Comparison of ENCODE assay signal across 9 mouse cellular contexts in the genomic region with DNA sequence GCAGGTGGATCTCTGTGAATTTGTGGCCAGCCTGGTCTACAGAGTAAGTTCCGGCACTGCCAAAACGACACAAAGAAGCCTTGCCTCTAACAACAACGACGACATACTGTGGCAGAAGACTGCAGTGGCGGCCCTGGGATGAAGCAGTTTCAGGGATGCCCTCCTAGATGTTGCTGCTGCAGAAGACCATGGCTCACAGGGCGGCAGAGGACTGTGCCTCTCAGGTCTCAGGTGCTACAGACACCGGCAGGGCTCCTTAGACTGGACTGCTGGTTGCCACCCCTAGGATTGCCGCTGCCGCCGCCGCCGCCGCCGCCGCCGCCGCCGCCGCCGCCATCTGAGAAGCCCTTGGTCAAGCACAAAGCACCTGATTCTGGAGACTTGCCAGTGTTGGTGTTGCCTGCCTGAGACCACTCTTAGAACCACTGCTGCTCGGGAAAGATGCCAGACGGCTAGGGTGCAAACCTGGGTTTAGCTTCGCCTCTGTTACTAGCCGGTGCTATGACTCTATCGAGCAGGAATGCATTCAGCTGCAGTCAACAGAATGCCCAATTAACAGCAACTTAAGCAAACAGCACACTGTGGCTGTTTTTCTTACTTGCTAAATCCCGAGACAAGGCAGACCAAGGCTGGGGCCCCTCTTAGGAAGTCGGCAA. TPM values are rescaled to one million over a fixed set of nuclear protein-coding genes. Genes with fewer than 3 reads are reported as not detected.
DNase-seq lines count a peak whose midpoint lies in the region; ATAC-seq and TF ChIP-seq lines count a peak whose summit lies in the region.
"Had no signal": no experiment of that assay in that cellular context is flagged by ENCODE, and none has a peak within 500 bp of the region (broad histone marks: within the 10 kb centered on the region; RNA-seq: fewer than 3 reads in every experiment).

No protein-coding gene starts in this region.

- WGBS in kidney, adult 2 months: 38% methylated on average over 27 of the region's 27 CpGs
- WGBS in forebrain, embryonic 10.5 days: 51% methylated on average over 27 of the region's 27 CpGs
- WGBS in intestine, embryonic 16.5 days: 27% methylated on average over 27 of the region's 27 CpGs

- H3K36me3 ChIP-seq in kidney, adult 2 months (ENCODE audit: control insufficient read depth, insufficient read depth, low read length): no peaks in the 10 kb centered on the region
- no peaks in the 10 kb centered on the region for H3K36me3 ChIP-seq in forebrain, embryonic 10.5 days (replicated peaks)
- H3K36me3 ChIP-seq in intestine, embryonic 16.5 days (ENCODE audit: control insufficient read depth, insufficient read depth, low read length): no peaks in the 10 kb centered on the region

- TF ChIP-seq CTCF in kidney, adult 2 months (conservative IDR thresholded peaks at IDR 0.05; ENCODE audit: insufficient read depth, insufficient read length, low read depth, low read length): no peak

- TF ChIP-seq POLR2A in kidney, adult 2 months (IDR thresholded peaks at IDR 0.05; ENCODE audit: low read depth, low read length): no peak

- peaks cover 6% of the 10 kb centered on the region; the same call in 1 of the 2 replicates for H3K4me1 ChIP-seq in kidney, adult 2 months (ENCODE audit: control insufficient read depth, insufficient read depth, low read length)
- peaks cover 47% of the 10 kb centered on the region for H3K4me1 ChIP-seq in forebrain, embryonic 10.5 days
- H3K4me1 ChIP-seq in intestine, embryonic 16.5 days (ENCODE audit: control insufficient read depth, insufficient read depth, low read length): peaks cover 17% of the 10 kb centered on the region

- no peak for ATAC-seq in intestine, embryonic 16.5 days

- no peaks in the 10 kb centered on the region for H3K9me3 ChIP-seq in forebrain, embryonic 10.5 days
- H3K9me3 ChIP-seq in intestine, embryonic 16.5 days (ENCODE audit: control insufficient read depth, low read length): no peaks in the 10 kb centered on the region

- no peak overlapping the region for H3K27ac ChIP-seq in kidney, adult 2 months (ENCODE audit: insufficient read depth, low read depth, low read length)
- H3K27ac ChIP-seq in forebrain, embryonic 10.5 days: peak overlapping the region; percentile 84
- H3K27ac ChIP-seq in intestine, embryonic 16.5 days (ENCODE audit: low read length): no peak overlapping the region

- peak overlapping the region; percentile 50 for H3K9ac ChIP-seq in intestine, embryonic 16.5 days (ENCODE audit: low read depth, low read length)

- H3K27me3 ChIP-seq in kidney, adult 2 months (replicated peaks; ENCODE audit: control insufficient read depth, insufficient read depth, low read length): no peaks in the 10 kb centered on the region
- peaks cover 34% of the 10 kb centered on the region for H3K27me3 ChIP-seq in forebrain, embryonic 10.5 days (ENCODE audit: poor library complexity, severe bottlenecking)
- H3K27me3 ChIP-seq in intestine, embryonic 16.5 days (replicated peaks; ENCODE audit: control insufficient read depth, insufficient read depth, low read length): no peaks in the 10 kb centered on the region

- peak overlapping the region; percentile 63 for H3K4me2 ChIP-seq in intestine, embryonic 16.5 days (ENCODE audit: low read depth, low read length)

- H3K4me3 ChIP-seq in kidney, adult 2 months (ENCODE audit: insufficient read depth, low read depth, low read length): peak overlapping the region; percentile 37
- H3K4me3 ChIP-seq in forebrain, embryonic 10.5 days: peak overlapping the region; percentile 44
- peak overlapping the region; percentile 35 for H3K4me3 ChIP-seq in intestine, embryonic 16.5 days (ENCODE audit: low read length)

- DNase-seq in kidney, adult 2 months: no peak
- no peak for DNase-seq in kidney, adult 8-10 months
- peak; percentile 25 for DNase-seq in forebrain, embryonic 10.5 days (ENCODE audit: extremely low spot score, low spot score)
- peak; percentile 52 to 68 for DNase-seq in lung, postnatal 4 days
- DNase-seq in natural killer cell, adult 2 months (ENCODE audit: low spot score in 2 of 2): no peak
- no peak for DNase-seq in ovary, postnatal 14 days (ENCODE audit: low spot score)
- no peak for DNase-seq in left cerebral cortex, adult 8-10 months (ENCODE audit: low spot score in 2 of 2)

RNA-seq across cellular contexts. Expression of a gene that starts 15.4 kb away (rescaled TPM):
- polyA plus RNA-seq in kidney, adult 2 months (2012; rRNA removed): 1.4 and 1.8 TPM in 2 replicates
- 2.3 and 2.7 TPM in 2 replicates for polyA plus RNA-seq in forebrain, embryonic 10.5 days (2016; fragmentation: Nextera tagmentation; extraction: Ambion mirVana)
- polyA plus RNA-seq in intestine, embryonic 16.5 days (2015; fragmentation: Nextera tagmentation; extraction: Ambion mirVana): 3.9 and 4.2 TPM in 2 replicates
- total RNA-seq in left cerebral cortex, adult 8-10 months (2022): 10 to 100 TPM; 53.1 to 58.8 (median 56.7) TPM
- total RNA-seq: MEL had no signal

RNA-seq across cellular contexts. Expression of a gene that starts 20.6 kb away (rescaled TPM):
- 14.1 and 19.2 TPM in 2 replicates for polyA plus RNA-seq in kidney, adult 2 months (2012; rRNA removed)
- 143 and 145 TPM in 2 replicates for polyA plus RNA-seq in forebrain, embryonic 10.5 days (2016; fragmentation: Nextera tagmentation; extraction: Ambion mirVana)
- polyA plus RNA-seq in intestine, embryonic 16.5 days (2015; fragmentation: Nextera tagmentation; extraction: Ambion mirVana): 51.0 and 56.3 TPM in 2 replicates
- 10 to 100 TPM; 47.1 to 49.2 (median 47.9) TPM for total RNA-seq in left cerebral cortex, adult 8-10 months (2022)

RNA-seq across cellular contexts. Expression of a gene that starts 20.6 kb away (rescaled TPM):
- polyA plus RNA-seq in kidney, adult 2 months (2012; rRNA removed): 60.0 and 65.2 TPM in 2 replicates
- 14.6 and 15.5 TPM in 2 replicates for polyA plus RNA-seq in forebrain, embryonic 10.5 days (2016; fragmentation: Nextera tagmentation; extraction: Ambion mirVana)
- polyA plus RNA-seq in intestine, embryonic 16.5 days (2015; fragmentation: Nextera tagmentation; extraction: Ambion mirVana): 12.6 and 13.2 TPM in 2 replicates
- total RNA-seq in left cerebral cortex, adult 8-10 months (2022): 10 to 100 TPM; 50.1 to 52.2 (median 50.9) TPM

RNA-seq across cellular contexts. Expression of a gene that starts 30.0 kb away (rescaled TPM):
- 3.4 and 3.6 TPM in 2 replicates for polyA plus RNA-seq in kidney, adult 2 months (2012; rRNA removed)
- 0.12 and 0.16 TPM in 2 replicates for polyA plus RNA-seq in forebrain, embryonic 10.5 days (2016; fragmentation: Nextera tagmentation; extraction: Ambion mirVana)
- polyA plus RNA-seq in intestine, embryonic 16.5 days (2015; fragmentation: Nextera tagmentation; extraction: Ambion mirVana): 0.86 and 0.87 TPM in 2 replicates
- 100 to 1,000 TPM; 173 to 184 (median 176) TPM for total RNA-seq in left cerebral cortex, adult 8-10 months (2022)
- total RNA-seq: MEL had no signal

RNA-seq across cellular contexts. Expression of a gene that starts 30.9 kb away (rescaled TPM):
- 19.3 and 22.7 TPM in 2 replicates for polyA plus RNA-seq in kidney, adult 2 months (2012; rRNA removed)
- polyA plus RNA-seq in forebrain, embryonic 10.5 days (2016; fragmentation: Nextera tagmentation; extraction: Ambion mirVana): 3.5 and 4.8 TPM in 2 replicates
- polyA plus RNA-seq in intestine, embryonic 16.5 days (2015; fragmentation: Nextera tagmentation; extraction: Ambion mirVana): 9.2 and 10.1 TPM in 2 replicates
- total RNA-seq in left cerebral cortex, adult 8-10 months (2022): 10 to 100 TPM; 13.5 to 15.9 (median 15.3) TPM

Comparison
In these comparisons a context has a peak if more than half of its experiments do, and no peak if none do; other contexts are left out.
1. DNase-seq: peak in forebrain, embryonic 10.5 days (single experiment) and lung, postnatal 4 days (2 of 2); none in kidney, adult 2 months (single experiment), kidney, adult 8-10 months (0 of 2), natural killer cell, adult 2 months (0 of 2), ovary, postnatal 14 days (single experiment) and left cerebral cortex, adult 8-10 months (0 of 2).
2. Peak in every context shown above with its lines, with median percentiles within 50 percentile points of each other: H3K4me3 ChIP-seq.